Mouse (Mus musculus) forebrain, embryonic 16.5 days (tissue): Measurements from ENCODE around the gene Dop1a. TPM values are rescaled to one million over a fixed set of nuclear protein-coding genes. Genes with fewer than 3 reads are reported as not detected.
A peak's percentile ranks its signal among the peaks of the same experiment; 100 is the strongest.

ENCODE experiments used
- ATAC-seq: fragments of 200-750 bp; cut with Nextera tagmentation; 2 replicates; pipeline ENCODE4 v1.8.0; 2017; ENCODE audit warnings: mild to moderate bottlenecking, moderate library complexity
- H3K27ac ChIP-seq: fragments of 300-500 bp; sonication (generic); 2 replicates; pipeline ENCODE4 v1.5.1; 2014; ENCODE audit warnings: low read length, control low read depth
- H3K27me3 ChIP-seq: fragments of 300-500 bp; sonication (generic); replicated peaks from 2 replicates; pipeline ENCODE4 v1.6.1; 2014; ENCODE audit warnings: low read length; ENCODE audit not compliant: control insufficient read depth, insufficient read depth
- H3K36me3 ChIP-seq: fragments of 300-500 bp; sonication (generic); 2 replicates; pipeline ENCODE4 v1.6.1; 2014; ENCODE audit not compliant: control insufficient read depth, insufficient read depth
- H3K4me1 ChIP-seq: fragments of 300-500 bp; sonication (generic); replicated peaks from 2 replicates; pipeline ENCODE4 v1.6.1; 2014; ENCODE audit warnings: low read length; ENCODE audit not compliant: control insufficient read depth, insufficient read depth
- H3K4me2 ChIP-seq: fragments of 300-500 bp; sonication (generic); 2 replicates; pipeline ENCODE4 v1.6.1; 2014; ENCODE audit warnings: mild to moderate bottlenecking, low read length, control low read depth
- H3K4me3 ChIP-seq: fragments of 300-500 bp; sonication (generic); replicated peaks from 2 replicates; pipeline ENCODE4 v1.5.1; 2014; ENCODE audit warnings: mild to moderate bottlenecking, low read length, control low read depth
- H3K9ac ChIP-seq: fragments of 300-500 bp; sonication (generic); replicated peaks from 2 replicates; pipeline ENCODE4 v1.6.1; 2014; ENCODE audit warnings: low read depth, low read length, control low read depth
- H3K9me3 ChIP-seq: fragments of 300-500 bp; sonication (generic); 2 replicates; pipeline ENCODE4 v1.6.1; 2016; ENCODE audit warnings: low read length; ENCODE audit not compliant: control insufficient read depth
- WGBS: fragments of 180-500 bp; shearing (Covaris S2); extraction: QIAGEN DNeasy Blood & Tissue Kit; methylation state at CpG from one replicate; pipeline ENCODE4 v1.1.7; 2014; 5-methylcytosine and 5-hydroxymethylcytosine counted together
- polyA plus RNA-seq: library from polyadenylated mRNA; unstranded; fragments of >200 nt; fragmentation: Nextera tagmentation; extraction: Ambion mirVana; gene quantifications from 2 replicates; pipeline ENCODE4 v1.2.1, GENCODE M21; 2015

The Dop1a gene
- polyA plus RNA-seq, result 35.9 and 40.8 TPM in 2 replicates

DNA sequence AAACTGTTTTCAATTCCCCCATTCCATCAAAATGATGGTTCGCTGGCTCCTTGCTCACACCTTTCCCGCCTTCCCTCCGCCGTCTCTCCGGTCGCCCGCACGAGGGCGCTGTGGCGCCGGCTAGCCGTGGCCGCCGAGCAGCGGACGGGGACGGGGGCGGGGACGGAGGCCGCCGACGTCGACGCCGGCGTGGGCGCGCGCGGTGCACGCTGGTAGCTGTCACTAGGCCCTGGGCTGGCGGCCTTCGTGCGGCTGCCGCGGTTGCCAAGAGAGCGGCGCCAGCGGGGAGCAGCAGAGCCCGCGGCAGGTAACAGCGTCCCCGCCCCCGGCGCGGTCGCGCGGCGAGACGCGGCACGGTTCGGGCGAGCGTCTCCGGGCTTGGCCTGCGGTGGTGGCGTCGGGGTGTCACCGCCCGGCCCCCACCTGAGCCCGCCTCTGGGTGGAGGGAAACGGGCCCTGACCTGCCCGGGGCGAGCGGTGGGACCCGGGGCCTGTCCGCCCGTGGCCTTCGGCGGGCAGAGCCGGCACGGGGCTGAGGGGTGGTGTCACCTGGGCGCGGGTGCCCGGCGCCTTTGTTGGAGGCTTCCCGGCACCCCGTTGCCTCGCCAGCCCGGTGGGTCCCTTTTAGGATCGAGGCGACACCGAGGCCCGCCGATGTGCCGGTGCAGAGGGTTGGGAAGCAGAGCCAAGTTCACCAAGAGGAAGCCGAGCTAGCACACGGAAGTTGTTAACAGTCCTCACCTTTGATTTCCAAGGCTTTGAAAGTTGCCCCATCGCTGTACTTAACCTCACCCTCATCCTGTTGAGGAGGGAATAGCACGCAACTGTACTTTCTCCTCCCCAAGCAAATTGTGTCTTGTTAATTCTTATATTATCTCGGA lies at the start of gene Dop1a:
Gene Dop1a, plus strand, starts transcription at position 165 of the 881 bp plus-strand sequence.
- Histone ChIP-seq H3K4me2 (peak within 1 kb of the TSS; percentile 71), H3K9me3 (no peaks in the 10 kb centered on the region), H3K27me3 (no peaks in the 10 kb centered on the region), H3K4me1 (peaks cover 17% of the 10 kb centered on the region), H3K36me3 (no peaks in the 10 kb centered on the region), H3K27ac (peak within 1 kb of the TSS; percentile 80), H3K4me3 (peak within 1 kb of the TSS; percentile 94), H3K9ac (peak within 1 kb of the TSS; percentile 97)
- WGBS, result under 1% methylated on average over 69 of the region's 93 CpGs
- ATAC-seq, result peak; percentile 95

- H3K4me1 ChIP-seq, result no peaks in the 10 kb centered on the region
- no peaks in the 10 kb centered on the region for H3K36me3 ChIP-seq
- no peak overlapping the region for H3K27ac ChIP-seq
- no peak overlapping the region for H3K9ac ChIP-seq
- no peaks in the 10 kb centered on the region for H3K27me3 ChIP-seq
- 100% methylated on average over 1 of the region's 1 CpGs for WGBS
- ATAC-seq, result no peak
- H3K4me3 ChIP-seq, result no peak overlapping the region
- H3K9me3 ChIP-seq, result no peaks in the 10 kb centered on the region
- no peak overlapping the region for H3K4me2 ChIP-seq
These were observed 49.0 kb upstream of the Dop1a start for GRCm38 (mm10) chr9:86417971-86418370.

GRCm38 (mm10) chr9:86419366-86419765 lies 47.6 kb upstream of the Dop1a start:
- Histone ChIP-seq H3K9ac (no peak overlapping the region), H3K4me2 (no peak overlapping the region), H3K9me3 (no peaks in the 10 kb centered on the region), H3K4me1 (no peaks in the 10 kb centered on the region), H3K27me3 (no peaks in the 10 kb centered on the region), H3K4me3 (no peak overlapping the region), H3K27ac (no peak overlapping the region), H3K36me3 (no peaks in the 10 kb centered on the region)
- WGBS, result 79% methylated on average over 6 of the region's 6 CpGs
- ATAC-seq, result no peak

- H3K27ac ChIP-seq, result no peak overlapping the region
- no peak overlapping the region for H3K4me3 ChIP-seq
- 87% methylated on average over 4 of the region's 4 CpGs for WGBS
- no peaks in the 10 kb centered on the region for H3K9me3 ChIP-seq
- H3K27me3 ChIP-seq, result no peaks in the 10 kb centered on the region
- no peak for ATAC-seq
- no peaks in the 10 kb centered on the region for H3K4me1 ChIP-seq
- no peak overlapping the region for H3K9ac ChIP-seq
- no peak overlapping the region for H3K4me2 ChIP-seq
- H3K36me3 ChIP-seq, result no peaks in the 10 kb centered on the region
These were observed 43.6 kb upstream of the Dop1a start for GRCm38 (mm10) chr9:86423331-86423730.

GRCm38 (mm10) chr9:86435510-86435909 lies 31.4 kb upstream of the Dop1a start:
- no peak overlapping the region for H3K4me2 ChIP-seq
- 95% methylated on average over 3 of the region's 3 CpGs for WGBS
- no peak overlapping the region for H3K9ac ChIP-seq
- no peak overlapping the region for H3K4me3 ChIP-seq
- H3K36me3 ChIP-seq, result no peaks in the 10 kb centered on the region
- H3K9me3 ChIP-seq, result no peaks in the 10 kb centered on the region
- H3K27ac ChIP-seq, result no peak overlapping the region
- no peaks in the 10 kb centered on the region for H3K27me3 ChIP-seq
- no peaks in the 10 kb centered on the region for H3K4me1 ChIP-seq
- ATAC-seq, result no peak

GRCm38 (mm10) chr9:86436608-86437007 lies 30.3 kb upstream of the Dop1a start:
- WGBS, result 98% methylated on average over 8 of the region's 8 CpGs
- Histone ChIP-seq H3K9ac (no peak overlapping the region), H3K4me3 (no peak overlapping the region), H3K27me3 (no peaks in the 10 kb centered on the region), H3K9me3 (no peaks in the 10 kb centered on the region), H3K4me1 (no peaks in the 10 kb centered on the region), H3K36me3 (no peaks in the 10 kb centered on the region), H3K27ac (no peak overlapping the region), H3K4me2 (no peak overlapping the region)
- ATAC-seq, result no peak

- no peak overlapping the region for H3K4me2 ChIP-seq
- no peaks in the 10 kb centered on the region for H3K27me3 ChIP-seq
- H3K9ac ChIP-seq, result no peak overlapping the region
- 51% methylated on average over 11 of the region's 11 CpGs for WGBS
- H3K9me3 ChIP-seq, result no peaks in the 10 kb centered on the region
- no peak overlapping the region for H3K4me3 ChIP-seq
- no peak for ATAC-seq
- H3K27ac ChIP-seq, result no peak overlapping the region
- no peaks in the 10 kb centered on the region for H3K4me1 ChIP-seq
- H3K36me3 ChIP-seq, result no peaks in the 10 kb centered on the region
These were observed 28.5 kb upstream of the Dop1a start for GRCm38 (mm10) chr9:86438337-86439009.

- Histone ChIP-seq H3K4me3 (no peak overlapping the region), H3K36me3 (no peaks in the 10 kb centered on the region), H3K27ac (no peak overlapping the region), H3K9ac (no peak overlapping the region), H3K27me3 (no peaks in the 10 kb centered on the region), H3K9me3 (no peaks in the 10 kb centered on the region), H3K4me1 (no peaks in the 10 kb centered on the region), H3K4me2 (no peak overlapping the region)
- 0 out of 2 replicates have a peak, but pooled peaks have one; percentile 26 for ATAC-seq
- WGBS, result 77% methylated on average over 4 of the region's 4 CpGs
These were observed 24.7 kb upstream of the Dop1a start for GRCm38 (mm10) chr9:86442248-86442647.

GRCm38 (mm10) chr9:86446847-86447246 lies 20.1 kb upstream of the Dop1a start:
- Histone ChIP-seq H3K4me2 (no peak overlapping the region), H3K4me1 (peaks cover 11% of the 10 kb centered on the region), H3K36me3 (no peaks in the 10 kb centered on the region), H3K9me3 (no peaks in the 10 kb centered on the region), H3K9ac (no peak overlapping the region), H3K4me3 (no peak overlapping the region), H3K27me3 (no peaks in the 10 kb centered on the region), H3K27ac (no peak overlapping the region)
- no peak for ATAC-seq
- WGBS, result 90% methylated on average over 7 of the region's 7 CpGs
